Mouse (Mus musculus): ENCODE measurements around the gene Aplp1. TPM values are rescaled to one million over a fixed set of nuclear protein-coding genes. Genes with fewer than 3 reads are reported as not detected.

Gene Aplp1
- 15.1 and 15.6 TPM in 2 replicates for polyA plus RNA-seq (2012; rRNA removed)

- Histone ChIP-seq H3K27me3 (ENCODE audit: control insufficient read depth, insufficient read depth, low read length) (no peaks in the 10 kb centered on the region), H3K36me3 (ENCODE audit: control insufficient read depth, insufficient read depth, low read length) (no peaks in the 10 kb centered on the region), H3K27ac (ENCODE audit: control insufficient read depth, insufficient read depth, low read depth, low read length) (no peak within 1 kb of the TSS), H3K4me1 (ENCODE audit: control insufficient read depth, insufficient read depth, low read length) (peaks cover 21% of the 10 kb centered on the region), H3K4me3 (ENCODE audit: control insufficient read depth, low read depth, low read length) (peak within 1 kb of the TSS; percentile 84)
- TF ChIP-seq CTCF (IDR thresholded peaks at IDR 0.05; ENCODE audit: control insufficient read depth, insufficient read depth, insufficient replicate concordance, low read depth, low read length): no peak
- TF ChIP-seq POLR2A (IDR thresholded peaks at IDR 0.05; ENCODE audit: control insufficient read depth, low read depth, low read length): no peak
Observed at GRCm38 (mm10) chr7:30444971-30445751, at the start of gene Aplp1. Gene Aplp1 (minus strand): TSS chr7:30445535.

GRCm38 (mm10) chr7:30493401-30493931 is 48.1 kb upstream of the Aplp1 start, which contains the start of gene Prodh2:
Gene Prodh2 (plus strand): TSS chr7:30493622.
- TF ChIP-seq POLR2A (IDR thresholded peaks at IDR 0.05; ENCODE audit: control insufficient read depth, low read depth, low read length) (no peak), CTCF (IDR thresholded peaks at IDR 0.05; ENCODE audit: control insufficient read depth, insufficient read depth, insufficient replicate concordance, low read depth, low read length) (no peak)
- no peak within 1 kb of the TSS for H3K27ac ChIP-seq (ENCODE audit: control insufficient read depth, insufficient read depth, low read depth, low read length)
- H3K27me3 ChIP-seq (ENCODE audit: control insufficient read depth, insufficient read depth, low read length): no peaks in the 10 kb centered on the region
- no peak within 1 kb of the TSS for H3K4me3 ChIP-seq (ENCODE audit: control insufficient read depth, low read depth, low read length)
- peaks cover 14% of the 10 kb centered on the region for H3K4me1 ChIP-seq (ENCODE audit: control insufficient read depth, insufficient read depth, low read length)
- no peaks in the 10 kb centered on the region for H3K36me3 ChIP-seq (ENCODE audit: control insufficient read depth, insufficient read depth, low read length)

DNA sequence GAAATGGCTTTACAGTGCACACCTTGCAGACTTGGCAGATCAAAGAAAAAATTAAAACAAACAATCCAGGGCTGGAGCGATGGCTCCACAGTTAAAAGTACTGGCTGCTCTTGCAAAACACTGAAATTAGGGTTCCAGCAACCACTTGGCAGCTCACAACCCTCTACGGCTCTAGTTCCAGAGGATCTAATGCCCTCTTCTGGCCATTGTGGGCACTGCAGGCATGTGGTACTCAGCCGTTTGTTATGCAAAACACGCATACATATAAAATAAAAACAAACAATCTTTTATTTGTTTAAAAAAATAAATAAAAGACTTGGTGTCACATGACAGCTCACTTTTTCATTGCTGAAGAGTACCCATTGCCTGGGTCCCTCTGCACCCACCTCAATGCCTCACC is 47.4 kb upstream of the Aplp1 start:
- Histone ChIP-seq H3K27me3 (ENCODE audit: control insufficient read depth, insufficient read depth, low read length) (no peaks in the 10 kb centered on the region), H3K27ac (ENCODE audit: control insufficient read depth, insufficient read depth, low read depth, low read length) (no peak overlapping the region), H3K4me1 (ENCODE audit: control insufficient read depth, insufficient read depth, low read length) (peaks cover 14% of the 10 kb centered on the region), H3K4me3 (ENCODE audit: control insufficient read depth, low read depth, low read length) (no peak overlapping the region), H3K36me3 (ENCODE audit: control insufficient read depth, insufficient read depth, low read length) (no peaks in the 10 kb centered on the region)
- TF ChIP-seq CTCF (IDR thresholded peaks at IDR 0.05; ENCODE audit: control insufficient read depth, insufficient read depth, insufficient replicate concordance, low read depth, low read length) (peak; percentile 75; the same call in 1 of the 2 replicates), POLR2A (IDR thresholded peaks at IDR 0.05; ENCODE audit: control insufficient read depth, low read depth, low read length) (no peak)

DNA sequence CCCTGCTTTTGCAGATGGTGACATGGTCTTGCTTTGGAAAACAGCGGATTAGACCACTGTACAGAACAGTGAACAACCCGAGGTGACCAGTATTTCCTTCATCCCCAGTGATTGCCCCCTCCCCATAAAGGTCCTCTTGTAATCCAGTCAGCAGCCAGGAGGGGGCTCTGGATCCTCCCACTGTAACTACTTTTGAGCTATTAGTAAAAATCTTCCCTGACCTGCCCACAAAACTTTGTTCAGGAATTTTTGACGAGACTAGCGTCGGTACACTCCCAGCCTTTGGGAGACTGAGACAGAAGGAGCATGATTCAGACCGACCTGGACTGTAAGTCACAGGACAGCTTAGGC is 45.6 kb upstream of the Aplp1 start:
- Histone ChIP-seq H3K4me3 (ENCODE audit: control insufficient read depth, low read depth, low read length) (no peak overlapping the region), H3K36me3 (ENCODE audit: control insufficient read depth, insufficient read depth, low read length) (no peaks in the 10 kb centered on the region), H3K27ac (ENCODE audit: control insufficient read depth, insufficient read depth, low read depth, low read length) (no peak overlapping the region), H3K27me3 (ENCODE audit: control insufficient read depth, insufficient read depth, low read length) (no peaks in the 10 kb centered on the region), H3K4me1 (ENCODE audit: control insufficient read depth, insufficient read depth, low read length) (peaks cover 14% of the 10 kb centered on the region)
- TF ChIP-seq CTCF (IDR thresholded peaks at IDR 0.05; ENCODE audit: control insufficient read depth, insufficient read depth, insufficient replicate concordance, low read depth, low read length) (no peak), POLR2A (IDR thresholded peaks at IDR 0.05; ENCODE audit: control insufficient read depth, low read depth, low read length) (no peak)

DNA sequence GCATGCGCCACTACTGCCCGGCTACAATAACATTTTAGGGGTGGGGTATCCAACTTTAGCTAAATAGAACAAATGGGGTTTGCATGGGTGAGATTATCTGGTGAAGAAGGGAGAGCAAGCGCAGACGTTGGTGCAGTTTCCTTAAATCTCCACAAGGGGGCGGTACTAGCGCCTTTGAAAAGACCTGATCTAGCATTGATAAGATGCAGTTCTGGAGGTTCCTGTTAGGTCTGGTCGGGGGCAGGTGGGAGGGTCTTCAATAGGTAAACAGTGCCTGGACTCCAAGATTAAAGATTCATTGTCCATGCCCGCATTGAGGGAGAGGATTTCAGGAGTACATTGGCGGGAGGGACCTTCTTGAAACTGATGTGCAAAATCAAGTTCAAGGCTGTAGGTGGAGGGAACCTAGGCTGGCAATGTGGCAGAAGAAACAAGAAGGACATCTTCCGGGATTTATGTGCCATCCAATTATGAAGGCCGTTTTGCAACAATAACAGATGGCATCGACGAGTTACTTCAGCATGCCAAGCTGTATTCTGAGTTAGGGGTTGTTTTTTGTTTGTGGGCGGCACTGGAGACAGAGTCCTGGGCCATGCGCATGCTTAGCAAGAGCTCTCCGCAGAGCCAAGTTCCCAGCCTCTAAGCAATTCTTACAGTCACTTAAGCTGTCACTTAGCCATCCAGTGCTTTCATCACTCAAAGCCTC is 45.1 kb upstream of the Aplp1 start:
- Histone ChIP-seq H3K4me1 (ENCODE audit: control insufficient read depth, insufficient read depth, low read length) (peaks cover 14% of the 10 kb centered on the region), H3K27me3 (ENCODE audit: control insufficient read depth, insufficient read depth, low read length) (no peaks in the 10 kb centered on the region), H3K4me3 (ENCODE audit: control insufficient read depth, low read depth, low read length) (no peak overlapping the region), H3K36me3 (ENCODE audit: control insufficient read depth, insufficient read depth, low read length) (no peaks in the 10 kb centered on the region), H3K27ac (ENCODE audit: control insufficient read depth, insufficient read depth, low read depth, low read length) (no peak overlapping the region)
- 0 out of 2 replicates have a peak, but pooled peaks have one; percentile 14 for TF ChIP-seq CTCF (IDR thresholded peaks at IDR 0.05; ENCODE audit: control insufficient read depth, insufficient read depth, insufficient replicate concordance, low read depth, low read length)
- TF ChIP-seq POLR2A (IDR thresholded peaks at IDR 0.05; ENCODE audit: control insufficient read depth, low read depth, low read length): no peak

GRCm38 (mm10) chr7:30484250-30484649 is 38.9 kb upstream of the Aplp1 start:
- Histone ChIP-seq H3K27ac (ENCODE audit: control insufficient read depth, insufficient read depth, low read depth, low read length) (no peak overlapping the region), H3K4me1 (ENCODE audit: control insufficient read depth, insufficient read depth, low read length) (no peaks in the 10 kb centered on the region), H3K27me3 (ENCODE audit: control insufficient read depth, insufficient read depth, low read length) (no peaks in the 10 kb centered on the region), H3K4me3 (ENCODE audit: control insufficient read depth, low read depth, low read length) (no peak overlapping the region), H3K36me3 (ENCODE audit: control insufficient read depth, insufficient read depth, low read length) (no peaks in the 10 kb centered on the region)
- no peak for TF ChIP-seq CTCF (IDR thresholded peaks at IDR 0.05; ENCODE audit: control insufficient read depth, insufficient read depth, insufficient replicate concordance, low read depth, low read length)
- no peak for TF ChIP-seq POLR2A (IDR thresholded peaks at IDR 0.05; ENCODE audit: control insufficient read depth, low read depth, low read length)
